Mouse (Mus musculus): Measurements from ENCODE around the gene Mecom. TPM values are rescaled to one million over a fixed set of nuclear protein-coding genes. Genes with fewer than 3 reads are reported as not detected.

The Mecom gene
- polyA plus RNA-seq, 1 experiment from 2014 or later = 13.7 TPM

- DNase-seq (ENCODE audit: low spot score) (no peak), ATAC-seq (ENCODE audit: low FRiP score) (no peak)
- WGBS = 57% methylated on average over 15 of the region's 15 CpGs
- Histone ChIP-seq H3K9ac (no peak overlapping the region), H3K27ac (no peak overlapping the region), H3K4me3 (replicated peaks; ENCODE audit: low read length) (no peak overlapping the region), H3K36me3 (replicated peaks; ENCODE audit: control insufficient read depth, insufficient read depth) (no peaks in the 10 kb centered on the region), H3K27me3 (ENCODE audit: control insufficient read depth, insufficient read depth, low read length) (no peaks in the 10 kb centered on the region), H3K4me1 (replicated peaks; ENCODE audit: control insufficient read depth, insufficient read depth, low read length) (no peaks in the 10 kb centered on the region), H3K4me2 (replicated peaks) (no peak overlapping the region), H3K9me3 (ENCODE audit: control insufficient read depth, low read length) (no peaks in the 10 kb centered on the region)
Observed at GRCm38 (mm10) chr3:30453546-30454455, 94.0 kb downstream of the Mecom start.

DNA sequence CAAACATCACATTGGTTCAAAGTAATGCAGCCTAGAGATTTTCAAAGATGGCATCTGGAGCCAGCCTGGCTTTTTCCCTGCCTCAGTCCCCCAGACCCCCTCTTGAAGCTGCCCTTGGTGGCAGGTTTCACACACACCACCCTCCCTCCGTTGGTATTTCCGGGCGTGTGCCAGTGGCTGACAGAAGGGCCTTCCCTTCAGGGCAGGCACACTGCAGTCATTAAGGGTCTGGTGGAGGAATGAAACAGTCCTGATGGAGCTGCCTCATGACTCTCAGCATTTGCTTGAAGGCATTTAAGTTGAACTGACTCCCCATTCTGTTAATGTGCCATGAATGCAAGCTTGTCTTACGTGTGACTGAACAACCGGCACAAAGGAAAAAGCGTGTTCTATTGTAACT is 94.8 kb downstream of the Mecom start:
- Histone ChIP-seq H3K36me3 (replicated peaks; ENCODE audit: control insufficient read depth, insufficient read depth) (no peaks in the 10 kb centered on the region), H3K4me1 (replicated peaks; ENCODE audit: control insufficient read depth, insufficient read depth, low read length) (no peaks in the 10 kb centered on the region), H3K27me3 (ENCODE audit: control insufficient read depth, insufficient read depth, low read length) (no peaks in the 10 kb centered on the region), H3K4me3 (replicated peaks; ENCODE audit: low read length) (no peak overlapping the region), H3K9me3 (ENCODE audit: control insufficient read depth, low read length) (no peaks in the 10 kb centered on the region), H3K4me2 (replicated peaks) (no peak overlapping the region), H3K9ac (no peak overlapping the region), H3K27ac (no peak overlapping the region)
- ATAC-seq (ENCODE audit: low FRiP score) (no peak), DNase-seq (ENCODE audit: low spot score) (no peak)
- WGBS = 55% methylated on average over 6 of the region's 6 CpGs

- ATAC-seq (ENCODE audit: low FRiP score) (no peak), DNase-seq (ENCODE audit: low spot score) (no peak)
- Histone ChIP-seq H3K4me2 (replicated peaks) (no peak overlapping the region), H3K9me3 (ENCODE audit: control insufficient read depth, low read length) (no peaks in the 10 kb centered on the region), H3K27me3 (ENCODE audit: control insufficient read depth, insufficient read depth, low read length) (no peaks in the 10 kb centered on the region), H3K9ac (no peak overlapping the region), H3K4me1 (replicated peaks; ENCODE audit: control insufficient read depth, insufficient read depth, low read length) (no peaks in the 10 kb centered on the region), H3K4me3 (replicated peaks; ENCODE audit: low read length) (no peak overlapping the region), H3K27ac (no peak overlapping the region), H3K36me3 (replicated peaks; ENCODE audit: control insufficient read depth, insufficient read depth) (no peaks in the 10 kb centered on the region)
- WGBS = 66% methylated on average over 7 of the region's 7 CpGs
Observed at GRCm38 (mm10) chr3:30452511-30452910, 95.3 kb downstream of the Mecom start.

DNA sequence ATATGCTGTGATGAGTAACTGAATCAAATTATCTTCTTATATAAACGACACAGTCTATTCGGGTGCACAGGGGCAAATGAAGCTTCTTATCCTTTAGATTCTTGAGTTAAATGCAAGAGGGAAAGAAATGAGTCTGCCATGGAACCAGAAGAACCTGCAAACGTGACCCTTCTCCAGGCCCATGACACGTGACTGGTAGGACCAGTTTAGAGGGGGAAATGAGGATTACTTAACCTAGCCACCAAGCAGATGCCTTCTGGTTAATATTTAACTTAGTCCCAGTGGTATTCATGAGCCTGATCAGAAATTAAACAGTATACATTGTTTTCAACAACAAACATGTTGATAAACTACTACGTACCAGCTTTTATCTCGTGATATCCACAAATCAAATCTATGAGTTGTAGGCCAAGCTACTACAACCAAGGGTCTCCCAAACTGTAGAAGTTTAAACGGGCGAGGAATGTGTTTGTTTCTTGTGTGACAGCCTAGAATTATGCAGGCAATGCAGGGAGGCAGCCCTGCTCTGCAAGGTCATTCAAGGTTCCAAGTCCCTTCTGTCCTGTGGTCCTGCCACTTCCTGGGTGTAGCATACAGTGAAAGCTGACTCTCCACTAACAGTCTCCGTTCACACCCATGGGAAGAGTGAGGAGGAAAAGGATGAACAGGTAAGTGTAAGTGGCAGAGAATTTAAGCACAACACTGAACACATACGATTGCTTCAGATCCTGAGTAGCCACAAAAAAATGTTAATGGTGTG is 97.4 kb downstream of the Mecom start:
- Histone ChIP-seq H3K27ac (no peak overlapping the region), H3K9me3 (ENCODE audit: control insufficient read depth, low read length) (no peaks in the 10 kb centered on the region), H3K27me3 (ENCODE audit: control insufficient read depth, insufficient read depth, low read length) (no peaks in the 10 kb centered on the region), H3K36me3 (replicated peaks; ENCODE audit: control insufficient read depth, insufficient read depth) (no peaks in the 10 kb centered on the region), H3K4me3 (replicated peaks; ENCODE audit: low read length) (no peak overlapping the region), H3K4me2 (replicated peaks) (no peak overlapping the region), H3K4me1 (replicated peaks; ENCODE audit: control insufficient read depth, insufficient read depth, low read length) (no peaks in the 10 kb centered on the region), H3K9ac (no peak overlapping the region)
- no peak for DNase-seq (ENCODE audit: low spot score)
- 80% methylated on average over 10 of the region's 10 CpGs for WGBS
- no peak for ATAC-seq (ENCODE audit: low FRiP score)

- H3K9me3 ChIP-seq (ENCODE audit: control insufficient read depth, low read length) = no peaks in the 10 kb centered on the region
- H3K27me3 ChIP-seq (ENCODE audit: control insufficient read depth, insufficient read depth, low read length) = no peaks in the 10 kb centered on the region
- 80% methylated on average over 1 of the region's 1 CpGs for WGBS
- no peak for DNase-seq (ENCODE audit: low spot score)
- no peaks in the 10 kb centered on the region for H3K4me1 ChIP-seq (replicated peaks; ENCODE audit: control insufficient read depth, insufficient read depth, low read length)
- ATAC-seq (ENCODE audit: low FRiP score) = no peak
- no peak overlapping the region for H3K9ac ChIP-seq
- H3K4me3 ChIP-seq (replicated peaks; ENCODE audit: low read length) = no peak overlapping the region
- H3K27ac ChIP-seq = no peak overlapping the region
- no peaks in the 10 kb centered on the region for H3K36me3 ChIP-seq (replicated peaks; ENCODE audit: control insufficient read depth, insufficient read depth)
- no peak overlapping the region for H3K4me2 ChIP-seq (replicated peaks)
Observed at GRCm38 (mm10) chr3:30448624-30449023, 99.2 kb downstream of the Mecom start.

DNA sequence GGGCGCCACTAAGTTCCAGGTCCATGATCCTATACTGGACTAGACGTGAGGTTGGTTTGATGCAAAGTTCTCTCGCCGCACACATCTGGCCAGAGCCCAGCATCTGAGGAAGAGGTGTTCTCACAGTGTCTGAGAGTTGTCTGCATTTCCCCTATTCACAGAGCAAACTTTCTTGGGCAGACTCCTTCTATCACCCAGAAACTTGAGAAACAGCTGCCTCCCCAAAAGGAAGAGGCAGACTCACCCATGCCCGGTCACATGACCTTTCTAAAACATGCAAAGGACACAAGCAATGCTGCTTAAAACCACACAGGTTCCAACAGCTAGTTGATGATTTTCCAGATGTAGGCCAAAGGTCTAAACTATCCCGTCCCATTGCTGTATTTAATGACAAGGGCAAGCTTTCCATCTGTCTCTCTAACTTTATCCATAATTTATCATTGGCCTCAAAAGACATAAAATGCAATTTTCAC is 101.8 kb downstream of the Mecom start:
- 93% methylated on average over 6 of the region's 6 CpGs for WGBS
- ATAC-seq (ENCODE audit: low FRiP score) = no peak

DNA sequence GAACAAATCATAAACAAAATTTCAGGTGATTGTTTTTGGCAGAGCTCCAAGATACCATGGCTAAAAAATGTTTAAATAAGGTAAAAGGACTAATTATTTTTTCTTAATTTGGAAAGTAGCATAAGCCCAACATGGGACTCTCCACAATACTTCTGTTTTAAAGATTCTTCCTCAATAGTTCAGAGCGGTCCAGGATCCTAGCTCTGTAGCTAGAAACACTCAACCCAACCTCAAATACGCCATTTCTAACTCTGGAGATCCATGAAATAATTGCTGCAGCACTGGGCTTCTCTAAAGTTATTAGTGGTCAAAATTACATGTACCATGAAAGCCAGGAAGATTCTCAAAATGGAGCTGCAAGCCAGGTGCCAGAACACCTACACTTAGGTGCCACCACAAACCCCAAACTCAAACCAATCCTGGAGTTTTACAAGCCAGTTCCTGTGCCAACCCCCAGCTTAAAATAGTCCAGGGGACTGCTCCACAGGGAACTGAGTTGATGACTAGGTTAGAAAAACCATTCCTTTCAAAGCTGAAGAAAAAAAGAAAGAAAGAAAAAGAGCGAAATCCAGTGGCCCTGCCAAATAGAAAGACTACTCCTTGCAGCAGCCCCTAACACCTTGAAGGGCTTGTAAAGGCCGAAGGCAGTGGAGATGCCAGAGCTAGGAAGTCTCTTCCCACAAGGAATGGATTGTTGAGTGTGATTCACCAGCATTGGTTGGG is 102.4 kb downstream of the Mecom start:
- Histone ChIP-seq H3K9ac (no peak overlapping the region), H3K27me3 (ENCODE audit: control insufficient read depth, insufficient read depth, low read length) (no peaks in the 10 kb centered on the region), H3K4me1 (replicated peaks; ENCODE audit: control insufficient read depth, insufficient read depth, low read length) (no peaks in the 10 kb centered on the region), H3K4me2 (replicated peaks) (no peak overlapping the region), H3K36me3 (replicated peaks; ENCODE audit: control insufficient read depth, insufficient read depth) (no peaks in the 10 kb centered on the region), H3K4me3 (replicated peaks; ENCODE audit: low read length) (no peak overlapping the region), H3K27ac (no peak overlapping the region), H3K9me3 (ENCODE audit: control insufficient read depth, low read length) (no peaks in the 10 kb centered on the region)
- WGBS = 94% methylated on average over 4 of the region's 4 CpGs
- DNase-seq (ENCODE audit: low spot score) = no peak
- ATAC-seq (ENCODE audit: low FRiP score) = no peak

More for the DNA sequence above, 101.8 kb downstream of the Mecom start:
- Histone ChIP-seq H3K9me3 (ENCODE audit: control insufficient read depth, low read length) (no peaks in the 10 kb centered on the region), H3K36me3 (replicated peaks; ENCODE audit: control insufficient read depth, insufficient read depth) (no peaks in the 10 kb centered on the region), H3K4me3 (replicated peaks; ENCODE audit: low read length) (no peak overlapping the region), H3K4me2 (replicated peaks) (no peak overlapping the region), H3K9ac (no peak overlapping the region), H3K4me1 (replicated peaks; ENCODE audit: control insufficient read depth, insufficient read depth, low read length) (no peaks in the 10 kb centered on the region), H3K27me3 (ENCODE audit: control insufficient read depth, insufficient read depth, low read length) (no peaks in the 10 kb centered on the region), H3K27ac (no peak overlapping the region)
- DNase-seq (ENCODE audit: low spot score) = no peak

DNA sequence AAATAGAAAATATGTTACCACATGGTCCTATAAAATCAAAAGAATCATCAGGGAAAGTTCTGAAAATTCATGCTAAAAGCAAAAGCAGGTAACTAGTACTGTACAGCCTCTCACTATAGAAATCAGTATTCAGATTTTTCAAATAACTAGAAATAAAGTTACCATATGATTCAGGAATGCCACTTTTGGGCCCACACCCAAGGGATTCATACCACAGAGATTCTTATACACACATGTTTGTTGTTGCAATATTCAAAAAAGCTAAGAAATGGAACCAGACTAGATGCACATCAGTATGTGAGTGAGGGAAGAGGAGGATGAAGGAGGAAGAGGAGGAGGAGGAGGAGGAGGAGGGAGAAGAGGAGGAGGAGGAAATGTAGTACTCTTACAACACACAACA is 106.2 kb downstream of the Mecom start:
- Histone ChIP-seq H3K4me2 (replicated peaks) (no peak overlapping the region), H3K27me3 (ENCODE audit: control insufficient read depth, insufficient read depth, low read length) (no peaks in the 10 kb centered on the region), H3K9me3 (ENCODE audit: control insufficient read depth, low read length) (no peaks in the 10 kb centered on the region), H3K9ac (no peak overlapping the region), H3K36me3 (replicated peaks; ENCODE audit: control insufficient read depth, insufficient read depth) (no peaks in the 10 kb centered on the region), H3K27ac (no peak overlapping the region), H3K4me3 (replicated peaks; ENCODE audit: low read length) (no peak overlapping the region), H3K4me1 (replicated peaks; ENCODE audit: control insufficient read depth, insufficient read depth, low read length) (no peaks in the 10 kb centered on the region)
- ATAC-seq (ENCODE audit: low FRiP score) (no peak), DNase-seq (ENCODE audit: low spot score) (no peak)

DNA sequence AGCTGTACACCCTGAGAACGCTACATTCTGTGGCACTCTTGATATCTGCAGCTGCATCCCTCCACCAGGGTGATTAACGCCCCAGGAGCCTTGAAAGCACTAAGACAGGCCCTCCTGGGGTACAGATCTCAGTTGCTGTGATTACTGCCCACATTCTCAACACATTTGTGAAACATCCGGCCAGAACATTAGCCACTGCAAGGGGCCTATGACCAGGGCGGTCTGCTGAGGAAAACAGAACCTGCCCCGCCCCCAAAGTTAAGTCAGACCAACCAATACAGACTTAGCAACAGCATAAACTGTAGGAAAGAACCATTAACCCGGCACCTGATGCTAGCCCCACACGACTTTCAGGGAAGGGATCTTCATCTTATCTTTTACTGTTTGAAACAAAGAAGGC is 109.8 kb downstream of the Mecom start:
- no peaks in the 10 kb centered on the region for H3K9me3 ChIP-seq (ENCODE audit: control insufficient read depth, low read length)
- 52% methylated on average over 7 of the region's 7 CpGs for WGBS
- H3K36me3 ChIP-seq (replicated peaks; ENCODE audit: control insufficient read depth, insufficient read depth) = no peaks in the 10 kb centered on the region
- no peak overlapping the region for H3K4me3 ChIP-seq (replicated peaks; ENCODE audit: low read length)
- no peak overlapping the region for H3K27ac ChIP-seq
- no peak overlapping the region for H3K9ac ChIP-seq
- no peaks in the 10 kb centered on the region for H3K4me1 ChIP-seq (replicated peaks; ENCODE audit: control insufficient read depth, insufficient read depth, low read length)
- ATAC-seq (ENCODE audit: low FRiP score) (no peak), DNase-seq (ENCODE audit: low spot score) (no peak)
- H3K4me2 ChIP-seq (replicated peaks) = no peak overlapping the region
- no peaks in the 10 kb centered on the region for H3K27me3 ChIP-seq (ENCODE audit: control insufficient read depth, insufficient read depth, low read length)

Data from hindbrain, embryonic 14.5 days (tissue).